Mouse (Mus musculus): ENCODE data around the gene Mfsd12. TPM values are rescaled to one million over a fixed set of nuclear protein-coding genes. Genes with fewer than 3 reads are reported as not detected.

Gene Mfsd12
- 9.2 to 15.5 TPM (median 12.6 TPM) in 4 replicates for total RNA-seq (2023; ENCODE audit: inconsistent age)

DNA sequence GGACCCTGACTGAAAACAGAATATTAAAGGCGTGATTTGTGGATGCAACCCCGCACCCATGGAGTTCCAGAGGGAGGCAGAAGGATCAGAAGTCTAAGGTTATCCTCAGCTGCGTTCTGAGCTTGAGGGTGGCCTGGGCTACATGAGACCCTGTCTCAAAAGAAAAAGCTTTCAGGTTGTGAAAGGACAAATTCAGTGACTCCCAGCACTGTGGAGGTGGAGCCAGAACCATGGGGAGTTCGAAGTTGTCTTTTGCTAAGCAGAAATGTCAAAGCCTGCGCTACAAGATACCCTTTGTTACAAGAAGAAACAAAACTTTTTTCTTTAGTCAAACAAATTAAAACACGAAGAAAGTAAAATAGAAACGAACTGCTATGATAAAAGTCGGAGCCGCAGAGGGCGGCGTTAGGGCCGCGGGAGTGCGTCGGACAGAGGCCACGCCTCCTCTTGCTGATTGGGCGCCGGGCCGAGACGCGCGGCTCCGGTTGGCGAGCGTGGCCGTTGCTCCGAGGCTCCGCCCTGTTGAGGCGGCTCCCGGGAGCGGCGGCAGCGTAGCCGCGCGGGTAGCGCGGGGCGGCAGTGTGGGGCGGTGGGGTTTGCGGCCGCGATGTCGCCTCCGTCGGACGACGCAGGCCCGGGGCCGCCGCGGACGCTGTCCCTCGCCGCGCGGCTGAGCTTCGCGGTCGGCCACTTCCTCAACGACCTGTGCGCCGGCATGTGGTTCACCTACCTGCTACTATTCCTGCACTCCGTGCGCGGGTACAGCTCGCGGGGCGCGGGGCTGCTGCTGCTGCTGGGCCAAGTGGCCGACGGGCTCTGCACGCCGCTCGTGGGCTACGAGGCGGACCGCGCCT lies at the start of gene Mfsd12:
Gene Mfsd12 (plus strand): TSS at position 501 of the 854 bp plus-strand sequence.

GRCm38 (mm10) chr10:81320550-81321347 lies 36.5 kb upstream of the Mfsd12 start, which contains the start of gene Cactin:
TSS of gene Cactin (plus strand) at chr10:81321103.

GRCm38 (mm10) chr10:81328386-81328785 lies 28.9 kb upstream of the Mfsd12 start, which contains the start of gene Tbxa2r:
TSS of gene Tbxa2r (plus strand) at chr10:81328731.

DNA sequence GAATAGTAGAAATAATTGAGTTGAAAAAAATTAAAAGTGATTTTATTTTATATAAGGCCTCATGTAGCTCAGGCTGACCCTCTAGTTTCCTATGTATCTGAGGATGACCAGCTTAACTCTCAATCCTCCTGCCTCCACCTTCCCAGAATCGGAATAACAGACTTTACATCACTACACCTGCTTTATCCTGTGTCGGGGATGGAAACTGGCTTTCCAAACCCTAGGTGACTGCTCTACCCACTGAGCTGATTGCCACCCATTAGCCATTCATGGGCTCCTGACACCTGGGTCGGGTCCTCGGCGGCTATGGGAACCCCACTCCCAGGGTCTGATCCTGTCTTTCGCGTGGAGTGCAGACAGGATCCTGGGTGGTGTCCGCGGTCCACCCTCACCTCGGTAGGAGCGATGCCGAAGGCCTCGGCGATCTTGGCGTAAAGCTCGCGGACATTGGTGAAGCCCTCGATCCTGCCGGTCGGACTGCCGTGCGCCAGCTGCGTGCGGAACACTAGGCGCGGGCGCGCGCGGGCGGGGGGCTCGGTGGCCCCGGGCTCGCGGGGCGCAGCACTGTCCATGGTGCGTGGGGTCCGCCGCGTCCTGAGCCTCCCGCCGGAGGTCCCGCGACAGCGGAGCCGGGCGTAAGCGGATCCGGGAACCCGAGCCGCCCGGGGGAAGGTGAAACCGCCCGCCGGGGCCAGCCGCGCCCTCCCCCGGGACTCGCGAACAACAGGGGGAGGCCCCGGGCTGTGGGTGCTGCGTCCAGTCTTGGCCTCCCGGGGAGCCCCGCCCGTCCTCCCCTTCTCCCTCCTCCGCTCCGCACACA lies 14.4 kb upstream of the Mfsd12 start, which contains the start of gene Gipc3:
Gene Gipc3 (minus strand): TSS at position 581 of the 820 bp plus-strand sequence.

DNA sequence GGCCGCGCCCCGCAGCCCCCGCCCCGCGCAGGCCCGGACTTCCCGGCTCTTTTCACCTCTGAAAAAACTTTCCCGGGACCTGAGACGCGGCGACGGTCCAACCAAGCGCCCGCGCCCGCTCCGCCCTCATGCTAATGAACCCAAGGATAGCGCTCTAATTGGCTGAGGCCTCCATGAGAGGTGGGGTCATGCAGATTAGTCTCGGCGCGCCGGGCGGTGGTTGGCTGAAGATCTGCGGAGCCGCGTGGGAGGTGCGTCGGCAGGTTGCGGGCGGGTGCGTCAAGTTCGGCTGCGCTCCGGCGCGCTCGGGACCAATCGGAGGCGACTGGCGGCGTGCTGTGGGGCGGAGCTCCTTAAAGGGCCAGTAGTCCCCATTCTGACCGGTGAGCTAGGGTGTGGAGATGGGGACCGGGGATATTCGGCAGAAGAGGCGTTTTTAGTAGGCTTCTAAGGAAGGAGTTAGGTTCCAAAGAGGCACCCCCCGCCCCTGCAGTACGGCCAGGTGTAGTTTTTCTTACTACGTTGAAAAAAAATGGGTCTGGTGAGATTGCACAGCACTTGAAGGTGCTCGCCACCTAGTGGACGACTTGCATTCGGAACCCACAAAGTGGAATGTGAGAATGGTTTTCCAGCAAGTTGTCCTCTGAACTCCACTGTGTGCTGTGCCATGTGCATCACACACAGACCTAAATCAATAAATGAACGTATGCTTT lies 6.8 kb upstream of the Mfsd12 start, which contains the start of gene Hmg20b:
Gene Hmg20b (minus strand): TSS at position 130 of the 713 bp plus-strand sequence.

GRCm38 (mm10) chr10:81365672-81366476 lies 8.6 kb downstream of the Mfsd12 start, which contains the start of gene 4930404N11Rik:
TSS of gene 4930404N11Rik (minus strand) at chr10:81365816.

DNA sequence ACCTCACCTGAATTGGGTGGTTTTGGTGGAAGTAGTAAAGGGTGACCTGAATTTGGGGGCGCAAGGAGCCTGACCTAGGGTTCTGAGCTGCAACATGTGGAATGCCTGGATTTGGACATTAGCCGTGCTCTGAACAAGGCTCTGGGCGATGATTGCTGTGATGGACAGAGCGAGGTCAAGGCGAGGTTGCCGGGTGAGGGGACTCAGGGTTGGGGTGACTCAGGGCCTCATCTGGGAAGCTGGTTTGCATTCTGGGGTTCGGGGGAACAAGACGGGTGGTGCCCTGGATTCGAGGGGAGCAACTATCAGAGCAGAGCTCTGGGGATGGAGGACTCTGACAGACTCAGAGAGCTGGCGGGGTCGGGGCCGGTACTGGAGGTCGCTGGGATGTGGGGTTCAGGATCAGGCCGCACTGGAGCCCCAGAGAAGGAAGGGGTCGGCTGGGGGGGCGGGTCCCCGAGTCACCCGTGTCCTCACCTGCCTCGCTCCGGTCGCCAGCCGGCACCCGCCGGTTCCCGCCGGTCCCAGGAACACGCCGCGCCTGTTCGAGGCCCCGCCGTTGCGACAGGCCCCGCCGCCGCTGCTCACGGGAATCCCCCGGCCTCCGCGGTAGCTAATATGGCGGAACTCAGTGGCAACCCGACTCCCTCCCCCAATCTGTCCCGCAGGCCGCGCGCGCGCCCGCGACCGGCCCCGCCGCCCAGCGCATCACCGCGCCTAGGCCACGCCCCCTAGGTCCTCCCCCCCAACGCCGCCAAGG lies 20.7 kb downstream of the Mfsd12 start, which contains the start of gene Fzr1:
Gene Fzr1 (minus strand): TSS at position 724 of the 760 bp plus-strand sequence.

GRCm38 (mm10) chr10:81383802-81384604 lies 26.7 kb downstream of the Mfsd12 start, which contains the start of the genes Dohh and Gm48551:
TSS of gene Dohh (plus strand) at chr10:81384428.
TSS of gene Gm48551 (plus strand) at chr10:81384466.

DNA sequence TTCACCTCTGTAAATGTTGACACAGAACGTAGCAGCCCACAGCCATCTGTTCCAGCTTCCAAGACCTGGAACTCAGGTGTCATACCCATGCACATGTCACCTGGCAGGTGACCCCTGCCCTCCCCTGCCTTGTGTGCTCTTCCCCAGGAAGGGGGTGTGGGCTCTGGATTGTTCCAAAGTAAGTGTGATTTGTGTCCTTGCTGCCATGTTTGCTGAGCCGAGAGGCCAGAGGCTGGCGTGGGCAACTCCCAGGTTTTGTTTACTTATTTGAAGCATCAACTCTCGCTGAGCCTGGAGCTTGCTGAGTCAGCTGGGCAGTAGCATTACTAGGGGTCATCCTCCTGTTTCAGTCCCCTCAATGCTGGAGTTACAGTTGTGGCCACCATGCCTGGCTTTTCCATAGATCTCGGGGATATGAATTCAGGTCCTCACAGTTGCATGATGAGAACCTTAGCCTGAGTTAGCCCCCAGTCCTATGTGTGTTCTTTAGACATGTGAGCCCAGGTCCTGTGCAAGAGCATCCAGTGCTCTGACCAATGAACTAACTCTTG lies 31.3 kb downstream of the Mfsd12 start, which contains the start of gene Gm48552:
Gene Gm48552 (plus strand): TSS at position 501 of the 551 bp plus-strand sequence.

GRCm38 (mm10) chr10:81392781-81393185 lies 35.5 kb downstream of the Mfsd12 start, which contains the start of gene Smim24:
TSS of gene Smim24 (plus strand) at chr10:81393051.

Other genes with a start within 250 kb of the Mfsd12 start
- gene Zbtb7a, start 222.3 kb upstream of the Mfsd12 start, total RNA-seq (2023; ENCODE audit: inconsistent age), result 96.3 to 108 TPM (median 102 TPM) in 4 replicates
- 56.6 to 67.0 TPM (median 64.0 TPM) in 4 replicates for gene Pias4, start 189.6 kb upstream of the Mfsd12 start, total RNA-seq (2023; ENCODE audit: inconsistent age)
- 2,010 to 2,056 TPM (median 2,036 TPM) in 4 replicates for gene Eef2, start 180.9 kb upstream of the Mfsd12 start, total RNA-seq (2023; ENCODE audit: inconsistent age)
- gene Dapk3, start 174.5 kb upstream of the Mfsd12 start, total RNA-seq (2023; ENCODE audit: inconsistent age), result 75.8 to 91.0 TPM (median 85.2 TPM) in 4 replicates
- gene 4930442H23Rik, start 173.6 kb upstream of the Mfsd12 start, total RNA-seq (2023; ENCODE audit: inconsistent age), result not detected in 4 replicates
- not detected in 4 replicates for gene Nmrk2, start 155.4 kb upstream of the Mfsd12 start, total RNA-seq (2023; ENCODE audit: inconsistent age)
- not detected in 4 replicates for gene Atcay, start 126.7 kb upstream of the Mfsd12 start, total RNA-seq (2023; ENCODE audit: inconsistent age)
- gene Zfr2, start 124.3 kb upstream of the Mfsd12 start, total RNA-seq (2023; ENCODE audit: inconsistent age), result 2.6 to 7.2 TPM (median 4.5 TPM) in 4 replicates
- gene Matk, start 104.6 kb upstream of the Mfsd12 start, total RNA-seq (2023; ENCODE audit: inconsistent age), result 22.2 to 31.3 TPM (median 26.5 TPM) in 4 replicates
- 128 to 138 TPM (median 136 TPM) in 4 replicates for gene Mrpl54, start 90.6 kb upstream of the Mfsd12 start, total RNA-seq (2023; ENCODE audit: inconsistent age)
- 41.2 to 44.0 TPM (median 42.6 TPM) in 4 replicates for gene Apba3, start 90.5 kb upstream of the Mfsd12 start, total RNA-seq (2023; ENCODE audit: inconsistent age)
- 12.7 to 18.0 TPM (median 17.5 TPM) in 4 replicates for gene Tjp3, start 65.9 kb upstream of the Mfsd12 start, total RNA-seq (2023; ENCODE audit: inconsistent age)
- 150 to 166 TPM (median 155 TPM) in 4 replicates for gene Pip5k1c, start 64.5 kb upstream of the Mfsd12 start, total RNA-seq (2023; ENCODE audit: inconsistent age)
- gene Cactin, start 36.4 kb upstream of the Mfsd12 start, total RNA-seq (2023; ENCODE audit: inconsistent age), result 45.1 to 49.2 TPM (median 46.9 TPM) in 4 replicates
- 3.0 to 4.6 TPM (median 3.8 TPM) in 4 replicates for gene Tbxa2r, start 28.8 kb upstream of the Mfsd12 start, total RNA-seq (2023; ENCODE audit: inconsistent age)
- 0.42 to 1.0 TPM (median 0.82 TPM) in 4 replicates for gene Gipc3, start 14.2 kb upstream of the Mfsd12 start, total RNA-seq (2023; ENCODE audit: inconsistent age)
- 64.5 to 77.9 TPM (median 72.9 TPM) in 4 replicates for gene Hmg20b, start 7.0 kb upstream of the Mfsd12 start, total RNA-seq (2023; ENCODE audit: inconsistent age)
- gene 4930404N11Rik, start 8.3 kb downstream of the Mfsd12 start, total RNA-seq (2023; ENCODE audit: inconsistent age), result 5.8 to 7.9 TPM (median 7.7 TPM) in 4 replicates
- gene Fzr1, start 21.0 kb downstream of the Mfsd12 start, total RNA-seq (2023; ENCODE audit: inconsistent age), result 38.8 to 48.3 TPM (median 46.2 TPM) in 4 replicates
- gene Dohh, start 26.9 kb downstream of the Mfsd12 start, total RNA-seq (2023; ENCODE audit: inconsistent age), result 33.2 to 44.7 TPM (median 38.4 TPM) in 4 replicates
- 1.4 to 2.8 TPM (median 1.9 TPM) in 4 replicates for gene Gm48551, start 27.0 kb downstream of the Mfsd12 start, total RNA-seq (2023; ENCODE audit: inconsistent age)
- gene Gm48552, start 31.5 kb downstream of the Mfsd12 start, total RNA-seq (2023; ENCODE audit: inconsistent age), result 1.8 to 11.0 TPM (median 4.5 TPM) in 4 replicates
- gene Smim24, start 35.6 kb downstream of the Mfsd12 start, total RNA-seq (2023; ENCODE audit: inconsistent age), result 4.3 to 7.4 TPM (median 6.4 TPM) in 4 replicates
- gene Nfic, start 98.1 kb downstream of the Mfsd12 start, total RNA-seq (2023; ENCODE audit: inconsistent age), result 15.2 to 21.2 TPM (median 16.2 TPM) in 4 replicates
- 0.13 TPM in 1 of 4 replicates, not detected in the others for gene Celf5, start 125.2 kb downstream of the Mfsd12 start, total RNA-seq (2023; ENCODE audit: inconsistent age)
- 110 to 118 TPM (median 115 TPM) in 4 replicates for gene Ncln, start 138.9 kb downstream of the Mfsd12 start, total RNA-seq (2023; ENCODE audit: inconsistent age)
- 50.5 to 55.7 TPM (median 53.1 TPM) in 4 replicates for gene S1pr4, start 142.6 kb downstream of the Mfsd12 start, total RNA-seq (2023; ENCODE audit: inconsistent age)
- 5.7 to 6.9 TPM (median 6.4 TPM) in 4 replicates for gene Gna15, start 166.7 kb downstream of the Mfsd12 start, total RNA-seq (2023; ENCODE audit: inconsistent age)
- 21.6 to 29.7 TPM (median 24.6 TPM) in 4 replicates for gene Gna11, start 187.7 kb downstream of the Mfsd12 start, total RNA-seq (2023; ENCODE audit: inconsistent age)
- 319 to 355 TPM (median 326 TPM) in 4 replicates for gene Aes, start 202.0 kb downstream of the Mfsd12 start, total RNA-seq (2023; ENCODE audit: inconsistent age)
- gene Tle2, start 217.1 kb downstream of the Mfsd12 start, total RNA-seq (2023; ENCODE audit: inconsistent age), result 4.0 to 6.9 TPM (median 4.3 TPM) in 4 replicates
- gene Tle6, start 243.6 kb downstream of the Mfsd12 start, total RNA-seq (2023; ENCODE audit: inconsistent age), result 0.74 to 1.9 TPM (median 1.7 TPM) in 3 of 4 replicates, not detected in the other
- gene BC025920, start 248.8 kb downstream of the Mfsd12 start, total RNA-seq (2023; ENCODE audit: inconsistent age), result 2.0 to 4.7 TPM (median 2.9 TPM) in 4 replicates

Measured in B cell, adult (primary cell).